Mouse (Mus musculus) intestine, embryonic 15.5 days (tissue): ENCODE data around the gene Itprid2. TPM values are rescaled to one million over a fixed set of nuclear protein-coding genes. Genes with fewer than 3 reads are reported as not detected.

Experiments used
- ATAC-seq: fragments of 200-750 bp; cut with Nextera tagmentation; 2 replicates; pipeline ENCODE4 v1.8.0; 2017; ENCODE audit warnings: moderate TSS enrichment, moderate library complexity
- H3K27ac ChIP-seq: fragments of 300-500 bp; sonication (generic); 2 replicates; pipeline ENCODE4 v1.5.1; 2015; ENCODE audit warnings: mild to moderate bottlenecking, inconsistent platforms
- H3K27me3 ChIP-seq: fragments of 300-500 bp; sonication (generic); replicated peaks from 2 replicates; pipeline ENCODE4 v1.6.1; 2015; ENCODE audit warnings: inconsistent platforms
- H3K36me3 ChIP-seq: fragments of 300-500 bp; sonication (generic); 2 replicates; pipeline ENCODE4 v1.6.1; 2015; ENCODE audit warnings: inconsistent platforms
- H3K4me1 ChIP-seq: fragments of 300-500 bp; sonication (generic); replicated peaks from 2 replicates; pipeline ENCODE4 v1.6.1; 2015; ENCODE audit warnings: inconsistent platforms
- H3K4me2 ChIP-seq: fragments of 300-500 bp; sonication (generic); replicated peaks from 2 replicates; pipeline ENCODE4 v1.6.1; 2015; ENCODE audit warnings: mild to moderate bottlenecking, inconsistent platforms
- H3K4me3 ChIP-seq: fragments of 300-500 bp; sonication (generic); replicated peaks from 2 replicates; pipeline ENCODE4 v1.5.1; 2015; ENCODE audit warnings: inconsistent platforms
- H3K9ac ChIP-seq: fragments of 300-500 bp; sonication (generic); 2 replicates; pipeline ENCODE4 v1.6.1; 2015; ENCODE audit warnings: inconsistent platforms
- H3K9me3 ChIP-seq: fragments of 300-500 bp; sonication (generic); 2 replicates; pipeline ENCODE4 v1.6.1; 2016; ENCODE audit warnings: inconsistent platforms
- WGBS: fragments of 180-500 bp; shearing (Covaris S2); methylation state at CpG from one replicate; pipeline ENCODE4 v1.1.7; 2015; 5-methylcytosine and 5-hydroxymethylcytosine counted together
- polyA plus RNA-seq: library from polyadenylated mRNA; unstranded; fragments of >200 nt; fragmentation: Nextera tagmentation; extraction: Ambion mirVana; gene quantifications from 2 replicates; pipeline ENCODE4 v1.2.1, GENCODE M21; 2015

Itprid2 gene
- polyA plus RNA-seq, 1 experiment from 2014 or later: 19.5 TPM

DNA sequence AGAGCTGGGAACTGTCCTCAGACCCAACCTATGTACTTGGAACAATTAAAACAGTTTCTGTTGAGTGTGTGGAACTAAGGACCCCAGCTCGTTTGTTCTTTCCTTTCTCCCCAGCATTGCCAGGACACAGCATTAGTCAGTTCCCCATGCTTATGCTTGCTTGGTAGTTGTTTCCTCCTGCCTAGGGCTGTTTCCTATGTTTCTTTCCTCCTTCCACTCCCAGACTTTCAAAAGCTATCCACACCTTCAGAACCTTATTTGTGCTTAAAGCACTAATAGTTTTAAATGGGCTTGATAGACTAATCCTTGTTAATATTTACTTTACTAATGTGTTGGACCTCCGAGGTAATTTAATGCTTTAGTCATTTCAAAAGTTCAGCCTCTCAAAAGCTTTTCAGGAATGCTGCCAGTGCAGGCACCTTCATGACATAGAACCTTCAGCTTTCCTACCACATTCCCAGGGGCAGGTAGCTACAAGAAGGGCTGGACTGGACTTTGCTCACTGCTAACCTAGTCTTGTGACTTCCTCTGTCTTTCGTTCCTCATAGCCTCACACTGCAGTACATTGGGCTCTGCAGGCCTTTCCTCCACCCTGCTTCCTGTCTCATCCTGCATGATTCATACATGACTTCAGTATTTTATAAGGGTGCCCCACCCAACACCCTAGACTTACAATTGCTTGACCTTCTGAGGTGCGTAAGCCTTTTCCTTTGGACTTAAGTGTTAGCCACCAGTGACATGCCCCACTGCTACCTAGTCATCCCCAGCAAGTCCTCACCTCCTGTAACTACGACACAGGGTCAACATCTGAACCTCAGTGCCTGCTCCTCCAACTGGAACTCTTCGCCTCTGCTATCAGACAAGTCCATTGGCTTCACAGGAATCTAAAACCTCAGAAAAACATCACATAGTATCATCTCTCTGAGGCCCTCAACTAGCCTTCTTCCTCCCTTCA is 16.3 kb upstream of the Itprid2 start:
- peak overlapping the region; percentile 58; the same call in 1 of the 2 replicates for H3K27ac ChIP-seq
- 61% methylated on average over 6 of the region's 6 CpGs for WGBS
- no peak overlapping the region for H3K4me2 ChIP-seq
- no peak overlapping the region for H3K9ac ChIP-seq
- H3K4me3 ChIP-seq: no peak overlapping the region
- no peaks in the 10 kb centered on the region for H3K36me3 ChIP-seq
- peak; percentile 99 for ATAC-seq
- no peaks in the 10 kb centered on the region for H3K27me3 ChIP-seq
- H3K9me3 ChIP-seq: no peaks in the 10 kb centered on the region
- 0 out of 2 replicates have a peak, but pooled peaks cover 2% of the 10 kb centered on the region for H3K4me1 ChIP-seq

GRCm38 (mm10) chr2:79623256-79623655 is 11.9 kb upstream of the Itprid2 start:
- no peak overlapping the region for H3K9ac ChIP-seq
- no peak overlapping the region for H3K4me2 ChIP-seq
- 0 out of 2 replicates have a peak, but pooled peaks cover 2% of the 10 kb centered on the region for H3K4me1 ChIP-seq
- ATAC-seq: no peak
- no peaks in the 10 kb centered on the region for H3K27me3 ChIP-seq
- 86% methylated on average over 4 of the region's 4 CpGs for WGBS
- no peaks in the 10 kb centered on the region for H3K36me3 ChIP-seq
- H3K27ac ChIP-seq: no peak overlapping the region
- no peak overlapping the region for H3K4me3 ChIP-seq
- no peaks in the 10 kb centered on the region for H3K9me3 ChIP-seq

GRCm38 (mm10) chr2:79627624-79628023 is 7.5 kb upstream of the Itprid2 start:
- H3K4me3 ChIP-seq: no peak overlapping the region
- 79% methylated on average over 1 of the region's 1 CpGs for WGBS
- H3K9me3 ChIP-seq: no peaks in the 10 kb centered on the region
- H3K4me2 ChIP-seq: no peak overlapping the region
- H3K27me3 ChIP-seq: no peaks in the 10 kb centered on the region
- 0 out of 2 replicates have a peak overlapping the region, but pooled peaks have one; percentile 25 for H3K27ac ChIP-seq
- no peaks in the 10 kb centered on the region for H3K4me1 ChIP-seq
- ATAC-seq: peak; percentile 82
- H3K36me3 ChIP-seq: no peaks in the 10 kb centered on the region
- no peak overlapping the region for H3K9ac ChIP-seq

DNA sequence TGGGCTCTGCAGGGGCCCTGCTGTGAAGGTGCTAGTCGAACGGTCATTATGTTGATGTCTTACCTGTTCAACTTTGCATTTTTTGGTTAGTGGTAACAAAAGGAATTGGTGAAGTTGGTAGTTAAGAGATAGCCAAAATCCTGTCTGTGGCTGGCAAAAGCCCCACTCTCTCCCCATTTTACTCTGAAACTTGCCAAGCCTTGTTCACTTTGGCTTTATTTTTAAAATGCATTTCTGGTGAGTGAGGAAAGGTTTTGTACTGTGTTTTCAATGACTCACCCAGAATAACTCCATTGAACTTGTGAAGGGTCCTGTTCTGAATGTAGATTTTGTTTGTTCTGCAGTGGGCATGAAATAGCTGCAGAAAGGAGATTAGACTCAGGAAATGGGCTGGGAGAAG is 4.9 kb upstream of the Itprid2 start:
- ATAC-seq: no peak
- H3K4me2 ChIP-seq: no peak overlapping the region
- H3K9me3 ChIP-seq: no peaks in the 10 kb centered on the region
- H3K36me3 ChIP-seq: no peaks in the 10 kb centered on the region
- H3K27me3 ChIP-seq: no peaks in the 10 kb centered on the region
- H3K9ac ChIP-seq: no peak overlapping the region
- H3K4me1 ChIP-seq: no peaks in the 10 kb centered on the region
- no peak overlapping the region for H3K27ac ChIP-seq
- 86% methylated on average over 2 of the region's 2 CpGs for WGBS
- no peak overlapping the region for H3K4me3 ChIP-seq

GRCm38 (mm10) chr2:79635426-79636291 is 507 bp downstream of the Itprid2 start:
- H3K9me3 ChIP-seq: no peaks in the 10 kb centered on the region
- no peaks in the 10 kb centered on the region for H3K36me3 ChIP-seq
- H3K4me1 ChIP-seq: peaks cover 6% of the 10 kb centered on the region; the same call in 1 of the 2 replicates
- no peaks in the 10 kb centered on the region for H3K27me3 ChIP-seq
- H3K27ac ChIP-seq: peak overlapping the region; percentile 76
- H3K4me3 ChIP-seq: peak overlapping the region; percentile 62
- WGBS: under 1% methylated on average over 70 of the region's 83 CpGs
- peak overlapping the region; percentile 74 for H3K4me2 ChIP-seq
- ATAC-seq: peak; percentile 87
- peak overlapping the region; percentile 93 for H3K9ac ChIP-seq

GRCm38 (mm10) chr2:79638924-79639323 is 3.8 kb downstream of the Itprid2 start:
- no peak for ATAC-seq
- H3K27ac ChIP-seq: 0 out of 2 replicates have a peak overlapping the region, but pooled peaks have one; percentile 1

DNA sequence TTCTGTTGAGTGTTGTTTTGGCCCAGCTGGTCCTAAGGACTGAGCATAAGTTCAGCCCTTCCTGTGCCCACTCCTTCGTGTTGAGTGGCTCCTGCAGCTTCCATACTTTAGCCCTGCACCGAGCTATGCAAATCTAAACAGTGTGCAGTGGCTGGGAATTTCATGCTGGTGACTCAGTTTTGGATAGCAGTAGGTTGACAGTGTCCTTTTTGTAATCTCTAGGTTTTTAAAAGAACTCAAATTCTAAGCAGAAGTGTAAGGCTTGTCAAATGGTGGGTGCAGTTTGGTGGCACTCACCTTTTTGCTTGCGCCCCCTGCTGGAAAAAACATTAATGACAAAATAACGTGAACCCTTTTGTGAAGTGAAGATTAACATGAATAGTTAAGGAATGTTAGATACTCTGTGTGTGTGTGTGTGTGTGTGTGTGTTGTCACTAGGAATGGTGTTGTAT is 11.1 kb downstream of the Itprid2 start:
- peak; percentile 50 for ATAC-seq
- Histone ChIP-seq H3K4me1 (peaks cover 9% of the 10 kb centered on the region; the same call in 1 of the 2 replicates), H3K4me3 (no peak overlapping the region), H3K36me3 (peaks cover 15% of the 10 kb centered on the region; the same call in 1 of the 2 replicates), H3K9me3 (no peaks in the 10 kb centered on the region), H3K9ac (no peak overlapping the region), H3K4me2 (no peak overlapping the region), H3K27ac (no peak overlapping the region), H3K27me3 (no peaks in the 10 kb centered on the region)
- 35% methylated on average over 4 of the region's 4 CpGs for WGBS

More at GRCm38 (mm10) chr2:79638924-79639323, 3.8 kb downstream of the Itprid2 start:
- peaks cover 5% of the 10 kb centered on the region; the same call in 1 of the 2 replicates for H3K36me3 ChIP-seq
- no peaks in the 10 kb centered on the region for H3K27me3 ChIP-seq
- H3K4me1 ChIP-seq: peaks cover 6% of the 10 kb centered on the region; the same call in 1 of the 2 replicates
- H3K4me3 ChIP-seq: peak overlapping the region; percentile 6
- peak overlapping the region; percentile 16; the same call in 1 of the 2 replicates for H3K9ac ChIP-seq
- no peaks in the 10 kb centered on the region for H3K9me3 ChIP-seq
- WGBS: 35% methylated on average over 4 of the region's 4 CpGs
- H3K4me2 ChIP-seq: peak overlapping the region; percentile 40

- peaks cover 10% of the 10 kb centered on the region; the same call in 1 of the 2 replicates for H3K4me1 ChIP-seq
- WGBS: 69% methylated on average over 4 of the region's 4 CpGs
- H3K36me3 ChIP-seq: peaks cover 13% of the 10 kb centered on the region; the same call in 1 of the 2 replicates
- no peak for ATAC-seq
- 0 out of 2 replicates have a peak overlapping the region, but pooled peaks have one; percentile 7 for H3K4me2 ChIP-seq
- no peak overlapping the region for H3K27ac ChIP-seq
- H3K27me3 ChIP-seq: no peaks in the 10 kb centered on the region
- H3K9me3 ChIP-seq: no peaks in the 10 kb centered on the region
- H3K4me3 ChIP-seq: no peak overlapping the region
- H3K9ac ChIP-seq: no peak overlapping the region
Measured at GRCm38 (mm10) chr2:79647094-79647493, 11.9 kb downstream of the Itprid2 start.

- Histone ChIP-seq H3K9ac (no peak overlapping the region), H3K27me3 (no peaks in the 10 kb centered on the region), H3K9me3 (no peaks in the 10 kb centered on the region), H3K4me2 (no peak overlapping the region), H3K27ac (no peak overlapping the region), H3K4me3 (no peak overlapping the region), H3K4me1 (peaks cover 10% of the 10 kb centered on the region; the same call in 1 of the 2 replicates), H3K36me3 (peaks cover 13% of the 10 kb centered on the region; the same call in 1 of the 2 replicates)
- WGBS: 43% methylated on average over 2 of the region's 2 CpGs
- no peak for ATAC-seq
Measured at GRCm38 (mm10) chr2:79647728-79648127, 12.6 kb downstream of the Itprid2 start.

- WGBS: 70% methylated on average over 3 of the region's 3 CpGs
- Histone ChIP-seq H3K27ac (no peak overlapping the region), H3K4me3 (no peak overlapping the region), H3K4me2 (no peak overlapping the region), H3K9ac (no peak overlapping the region), H3K9me3 (no peaks in the 10 kb centered on the region), H3K27me3 (no peaks in the 10 kb centered on the region), H3K36me3 (peaks cover 2% of the 10 kb centered on the region; the same call in 1 of the 2 replicates), H3K4me1 (peaks cover 6% of the 10 kb centered on the region; the same call in 1 of the 2 replicates)
- peak; percentile 48; the same call in 1 of the 2 replicates for ATAC-seq
Measured at GRCm38 (mm10) chr2:79651185-79651584, 16.0 kb downstream of the Itprid2 start.

DNA sequence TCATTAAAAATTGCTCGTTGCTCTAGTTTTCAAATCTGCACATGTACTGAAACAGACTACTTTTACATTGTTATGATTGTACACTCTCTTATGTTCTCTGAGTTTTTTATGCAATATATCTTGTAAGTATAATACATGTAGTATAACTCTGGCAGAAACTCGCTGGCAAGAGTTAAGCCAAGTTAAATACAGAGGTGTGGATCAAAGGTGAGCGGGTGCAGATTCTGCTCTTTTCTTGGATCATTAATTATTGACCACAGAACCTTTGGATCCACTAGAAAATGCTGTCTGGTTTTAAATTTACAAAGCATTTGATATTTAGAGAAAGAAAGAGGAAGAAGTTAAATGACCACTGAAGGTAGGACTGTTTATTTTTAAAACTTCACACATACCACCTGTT is 16.5 kb downstream of the Itprid2 start:
- Histone ChIP-seq H3K4me2 (no peak overlapping the region), H3K4me1 (peaks cover 6% of the 10 kb centered on the region; the same call in 1 of the 2 replicates), H3K36me3 (peaks cover 6% of the 10 kb centered on the region), H3K9ac (no peak overlapping the region), H3K9me3 (no peaks in the 10 kb centered on the region), H3K27ac (no peak overlapping the region), H3K4me3 (no peak overlapping the region), H3K27me3 (no peaks in the 10 kb centered on the region)
- 79% methylated on average over 3 of the region's 3 CpGs for WGBS
- peak; percentile 38; the same call in 1 of the 2 replicates for ATAC-seq
